Mouse (Mus musculus): Measurements from ENCODE around the gene Bpifb6. TPM values are rescaled to one million over a fixed set of nuclear protein-coding genes. Genes with fewer than 3 reads are reported as not detected.

The Bpifb6 gene
- polyA plus RNA-seq (2016; fragmentation: Nextera tagmentation; extraction: Ambion mirVana), result not detected in 2 replicates

DNA sequence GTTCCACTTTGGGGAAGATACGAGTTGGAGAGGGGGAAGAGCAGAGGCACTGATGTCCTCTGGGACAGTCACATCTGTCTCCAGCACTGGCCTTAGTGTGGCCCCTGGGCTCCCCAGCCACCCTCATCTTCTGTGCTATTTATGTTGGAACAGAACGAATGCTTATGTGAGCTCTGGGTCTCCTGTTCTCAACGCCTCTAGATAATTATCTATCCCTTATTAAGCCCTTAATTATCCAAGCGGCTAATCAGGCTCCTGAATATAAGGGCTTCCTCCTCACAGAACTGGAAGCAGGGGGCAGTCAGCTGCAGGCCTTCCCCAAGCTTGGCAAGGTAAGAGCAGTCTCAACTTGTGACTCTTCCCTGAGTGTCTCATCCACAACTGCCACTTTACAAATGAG lies at the start of gene Bpifb6:
Gene Bpifb6 (plus strand): TSS at position 301 of the 400 bp plus-strand sequence.
- Histone ChIP-seq H3K27me3 (ENCODE audit: insufficient read depth, poor library complexity, severe bottlenecking) (no peaks in the 10 kb centered on the region), H3K36me3 (no peaks in the 10 kb centered on the region), H3K9me3 (no peaks in the 10 kb centered on the region), H3K4me1 (replicated peaks) (no peaks in the 10 kb centered on the region; the same call in 1 of the 2 replicates), H3K27ac (no peak within 1 kb of the TSS), H3K4me3 (no peak within 1 kb of the TSS)
- WGBS, result 80% methylated on average over 4 of the region's 4 CpGs
- DNase-seq (ENCODE audit: low spot score), result no peak

DNA sequence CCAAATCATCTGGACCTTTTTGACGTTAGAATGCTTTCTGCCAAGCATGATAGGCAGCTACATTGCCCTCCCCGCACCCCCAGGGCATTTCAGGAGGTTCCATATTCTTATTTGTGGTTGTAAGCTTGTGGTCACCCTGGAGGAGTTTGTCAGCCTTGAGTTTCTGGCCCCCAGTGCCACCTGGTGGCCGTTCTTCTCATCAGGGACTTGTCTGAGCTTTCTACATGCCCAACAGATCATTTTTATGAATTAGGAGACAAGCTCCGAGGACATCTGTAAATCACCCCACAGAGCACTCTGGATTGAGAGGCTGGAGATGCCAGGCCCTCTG lies 49.2 kb upstream of the Bpifb6 start:
- H3K36me3 ChIP-seq, result no peaks in the 10 kb centered on the region
- H3K27me3 ChIP-seq (ENCODE audit: insufficient read depth, poor library complexity, severe bottlenecking), result no peaks in the 10 kb centered on the region
- DNase-seq (ENCODE audit: low spot score), result peak; percentile 42
- peaks cover 6% of the 10 kb centered on the region; the same call in 1 of the 2 replicates for H3K4me1 ChIP-seq (replicated peaks)
- H3K4me3 ChIP-seq, result no peak overlapping the region
- no peak overlapping the region for H3K27ac ChIP-seq
- no peaks in the 10 kb centered on the region for H3K9me3 ChIP-seq
- WGBS, result 56% methylated on average over 4 of the region's 4 CpGs

DNA sequence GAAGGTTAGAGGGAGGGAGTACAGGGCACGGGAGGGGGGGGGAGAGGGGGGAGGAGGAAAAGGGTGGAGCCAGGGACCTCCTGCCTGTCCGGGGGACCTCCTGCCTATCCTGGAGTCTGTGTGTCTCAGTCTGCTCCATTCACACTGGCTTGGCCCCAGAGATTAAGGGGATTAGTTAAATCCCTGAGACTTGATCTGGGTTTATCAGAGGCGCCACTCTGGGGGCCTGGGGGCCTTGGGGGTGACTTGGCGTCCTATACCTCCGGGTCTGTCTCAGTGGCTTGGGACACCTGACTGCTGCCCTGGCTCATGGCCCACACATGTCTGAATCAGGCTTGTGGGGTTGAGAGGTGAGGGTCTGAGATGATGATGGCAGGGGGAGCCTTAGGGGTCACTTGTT lies 46.6 kb upstream of the Bpifb6 start:
- no peak for DNase-seq (ENCODE audit: low spot score)
- H3K9me3 ChIP-seq, result 0 out of 2 replicates have a peak, but pooled peaks cover 2% of the 10 kb centered on the region
- peak overlapping the region; percentile 24; the same call in 1 of the 2 replicates for H3K27ac ChIP-seq
- H3K36me3 ChIP-seq, result no peaks in the 10 kb centered on the region
- H3K4me3 ChIP-seq, result no peak overlapping the region
- peaks cover 6% of the 10 kb centered on the region; the same call in 1 of the 2 replicates for H3K4me1 ChIP-seq (replicated peaks)
- no peaks in the 10 kb centered on the region; the same call in 1 of the 2 replicates for H3K27me3 ChIP-seq (ENCODE audit: insufficient read depth, poor library complexity, severe bottlenecking)
- WGBS, result 20% methylated on average over 5 of the region's 5 CpGs

DNA sequence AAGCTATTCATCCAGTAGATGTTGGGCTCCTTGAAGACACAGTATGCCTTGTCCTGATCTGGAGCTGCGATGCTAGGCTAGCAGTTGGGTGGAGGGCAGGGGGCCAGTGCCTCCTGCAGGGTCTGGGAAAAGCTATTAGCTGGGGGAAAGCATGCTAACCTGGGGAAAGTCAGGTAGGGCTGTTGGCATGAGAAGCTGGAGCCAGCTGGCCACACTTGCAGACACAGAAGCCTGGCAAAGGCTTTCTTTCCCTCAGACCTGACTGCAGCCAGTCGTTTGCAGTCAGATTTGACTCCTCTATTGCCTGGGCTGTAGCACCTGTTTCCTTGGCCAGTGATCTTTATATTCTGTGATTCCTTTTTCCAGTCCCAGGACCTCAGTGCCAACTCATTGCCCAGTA lies 40.6 kb upstream of the Bpifb6 start:
- Histone ChIP-seq H3K27ac (no peak overlapping the region), H3K4me1 (replicated peaks) (no peaks in the 10 kb centered on the region; the same call in 1 of the 2 replicates), H3K4me3 (no peak overlapping the region), H3K27me3 (ENCODE audit: insufficient read depth, poor library complexity, severe bottlenecking) (no peaks in the 10 kb centered on the region; the same call in 1 of the 2 replicates), H3K36me3 (no peaks in the 10 kb centered on the region), H3K9me3 (0 out of 2 replicates have a peak, but pooled peaks cover 2% of the 10 kb centered on the region)
- WGBS, result 74% methylated on average over 2 of the region's 2 CpGs
- no peak for DNase-seq (ENCODE audit: low spot score)

DNA sequence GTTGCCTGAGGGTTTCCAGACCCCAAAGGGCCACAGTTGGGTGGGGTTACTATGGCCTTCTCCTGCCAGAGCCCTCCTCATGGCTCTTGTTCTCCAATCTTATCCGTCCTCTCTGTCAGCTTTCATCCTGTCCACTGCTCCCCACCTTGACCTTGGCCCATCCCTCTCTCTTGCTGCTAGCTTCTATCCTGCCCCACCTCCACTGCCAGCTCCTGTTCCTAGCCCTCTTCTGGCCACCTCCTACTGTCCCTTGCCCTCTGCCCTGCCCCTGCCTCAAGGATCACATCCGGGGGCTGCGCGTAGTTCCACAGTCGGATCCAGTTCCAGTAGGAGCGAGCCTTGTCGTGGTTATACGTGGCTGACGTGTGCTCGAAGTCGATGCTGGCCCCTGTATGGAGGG lies 39.9 kb upstream of the Bpifb6 start:
- Histone ChIP-seq H3K36me3 (no peaks in the 10 kb centered on the region), H3K27ac (no peak overlapping the region), H3K4me3 (no peak overlapping the region), H3K9me3 (0 out of 2 replicates have a peak, but pooled peaks cover 2% of the 10 kb centered on the region), H3K27me3 (ENCODE audit: insufficient read depth, poor library complexity, severe bottlenecking) (no peaks in the 10 kb centered on the region; the same call in 1 of the 2 replicates), H3K4me1 (replicated peaks) (no peaks in the 10 kb centered on the region; the same call in 1 of the 2 replicates)
- 88% methylated on average over 11 of the region's 11 CpGs for WGBS
- DNase-seq (ENCODE audit: low spot score), result no peak

DNA sequence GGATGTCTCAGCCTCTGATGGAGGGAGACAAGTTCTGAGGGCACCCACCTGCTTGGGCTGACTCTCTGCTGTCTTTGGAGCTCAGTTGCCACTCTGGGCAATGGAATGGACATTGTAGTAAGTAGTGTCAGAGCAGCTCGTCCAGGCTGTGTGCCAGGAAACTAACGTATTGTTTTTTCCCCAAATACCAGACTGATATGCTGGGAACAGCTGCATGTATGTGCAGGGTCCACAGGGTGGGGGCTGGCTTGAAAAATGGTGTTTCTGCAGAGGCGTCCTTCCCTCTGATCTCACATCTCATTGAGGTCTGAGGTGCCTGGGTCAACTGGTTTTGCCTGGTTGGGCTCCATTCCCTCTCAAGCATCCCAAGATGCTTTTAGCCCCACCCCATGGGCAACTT lies 39.5 kb upstream of the Bpifb6 start:
- no peaks in the 10 kb centered on the region for H3K36me3 ChIP-seq
- WGBS, result 70% methylated on average over 3 of the region's 3 CpGs
- H3K4me3 ChIP-seq, result no peak overlapping the region
- H3K4me1 ChIP-seq (replicated peaks), result no peaks in the 10 kb centered on the region; the same call in 1 of the 2 replicates
- H3K27ac ChIP-seq, result no peak overlapping the region
- H3K27me3 ChIP-seq (ENCODE audit: insufficient read depth, poor library complexity, severe bottlenecking), result no peaks in the 10 kb centered on the region; the same call in 1 of the 2 replicates
- no peak for DNase-seq (ENCODE audit: low spot score)
- H3K9me3 ChIP-seq, result 0 out of 2 replicates have a peak, but pooled peaks cover 2% of the 10 kb centered on the region

DNA sequence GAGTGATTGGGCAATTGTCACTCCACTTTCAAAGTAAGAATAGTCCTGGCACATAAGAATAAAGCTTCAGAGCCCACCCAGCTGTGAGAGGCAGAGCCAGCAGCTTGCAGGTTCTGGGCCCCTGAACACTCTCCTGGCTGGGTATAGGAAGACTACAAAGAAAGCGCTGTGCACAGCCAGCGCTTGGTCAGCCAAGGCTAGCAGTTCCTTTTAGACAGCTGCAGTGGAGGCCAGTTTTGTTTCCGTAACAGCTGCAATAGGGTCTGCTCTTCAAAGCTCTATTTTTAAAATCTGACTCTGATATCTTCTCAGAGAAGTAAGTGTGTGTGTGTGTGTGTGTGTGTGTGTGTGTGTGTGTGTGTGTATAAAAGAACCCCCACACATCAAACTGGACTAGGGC lies 38.2 kb upstream of the Bpifb6 start:
- no peaks in the 10 kb centered on the region for H3K36me3 ChIP-seq
- no peak for DNase-seq (ENCODE audit: low spot score)
- 72% methylated on average over 3 of the region's 3 CpGs for WGBS
- H3K27me3 ChIP-seq (ENCODE audit: insufficient read depth, poor library complexity, severe bottlenecking), result no peaks in the 10 kb centered on the region
- no peak overlapping the region for H3K4me3 ChIP-seq
- no peaks in the 10 kb centered on the region; the same call in 1 of the 2 replicates for H3K4me1 ChIP-seq (replicated peaks)
- H3K27ac ChIP-seq, result no peak overlapping the region
- 0 out of 2 replicates have a peak, but pooled peaks cover 2% of the 10 kb centered on the region for H3K9me3 ChIP-seq

DNA sequence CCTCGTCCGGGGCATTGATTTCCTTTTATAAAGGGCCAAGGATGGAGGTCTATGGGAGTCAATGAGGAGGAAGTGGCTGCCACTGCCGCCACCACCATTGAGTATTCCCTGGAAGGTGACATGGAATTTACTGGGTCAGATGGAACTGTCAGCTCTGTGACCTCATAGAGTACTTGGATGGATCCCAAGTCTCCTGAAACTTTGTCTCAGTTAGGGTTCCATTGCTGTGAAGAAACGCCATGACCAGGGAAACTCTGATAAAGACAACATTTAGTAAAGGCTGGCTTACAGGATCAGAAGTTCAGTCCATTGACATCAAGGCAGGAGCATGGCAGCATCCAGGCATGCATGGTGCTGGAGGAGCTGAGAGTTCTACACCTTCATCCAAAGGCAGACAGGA lies 29.2 kb upstream of the Bpifb6 start, which contains the start of gene Sun5:
Gene Sun5 (minus strand): TSS at position 101 of the 400 bp plus-strand sequence.
- 0 out of 2 replicates have a peak, but pooled peaks cover 2% of the 10 kb centered on the region for H3K4me1 ChIP-seq (replicated peaks)
- H3K36me3 ChIP-seq, result no peaks in the 10 kb centered on the region
- WGBS, result 90% methylated on average over 4 of the region's 4 CpGs
- H3K4me3 ChIP-seq, result no peak within 1 kb of the TSS
- no peaks in the 10 kb centered on the region for H3K9me3 ChIP-seq
- H3K27me3 ChIP-seq (ENCODE audit: insufficient read depth, poor library complexity, severe bottlenecking), result no peaks in the 10 kb centered on the region
- H3K27ac ChIP-seq, result no peak within 1 kb of the TSS
- DNase-seq (ENCODE audit: low spot score), result no peak

DNA sequence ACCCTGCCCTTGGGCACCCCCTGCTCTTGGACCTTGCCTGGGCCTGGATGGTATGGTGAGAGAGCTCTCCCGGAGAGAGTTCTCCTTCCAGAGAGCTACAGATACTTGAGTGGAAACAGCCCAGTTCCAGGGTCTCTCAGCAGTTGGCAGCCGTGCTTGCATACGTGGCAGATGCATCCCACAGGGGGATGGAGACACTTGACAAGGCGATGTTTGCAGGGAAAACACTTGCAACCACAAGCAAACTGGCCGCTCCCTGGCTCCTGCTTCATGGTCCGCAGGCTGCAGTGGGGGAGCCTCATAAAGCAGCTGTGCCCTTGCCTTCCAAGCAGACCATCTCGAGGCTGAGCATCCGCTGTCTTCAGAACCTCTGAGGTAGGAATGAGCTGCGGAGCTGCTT lies 25.4 kb upstream of the Bpifb6 start, which contains the start of gene Bpifb2:
Gene Bpifb2 (plus strand): TSS at position 301 of the 400 bp plus-strand sequence.
- 0 out of 2 replicates have a peak, but pooled peaks cover 10% of the 10 kb centered on the region for H3K4me1 ChIP-seq (replicated peaks)
- H3K36me3 ChIP-seq, result no peaks in the 10 kb centered on the region
- H3K9me3 ChIP-seq, result no peaks in the 10 kb centered on the region
- DNase-seq (ENCODE audit: low spot score), result no peak
- H3K27me3 ChIP-seq (ENCODE audit: insufficient read depth, poor library complexity, severe bottlenecking), result no peaks in the 10 kb centered on the region
- 72% methylated on average over 9 of the region's 9 CpGs for WGBS
- H3K4me3 ChIP-seq, result no peak within 1 kb of the TSS
- H3K27ac ChIP-seq, result no peak within 1 kb of the TSS

DNA sequence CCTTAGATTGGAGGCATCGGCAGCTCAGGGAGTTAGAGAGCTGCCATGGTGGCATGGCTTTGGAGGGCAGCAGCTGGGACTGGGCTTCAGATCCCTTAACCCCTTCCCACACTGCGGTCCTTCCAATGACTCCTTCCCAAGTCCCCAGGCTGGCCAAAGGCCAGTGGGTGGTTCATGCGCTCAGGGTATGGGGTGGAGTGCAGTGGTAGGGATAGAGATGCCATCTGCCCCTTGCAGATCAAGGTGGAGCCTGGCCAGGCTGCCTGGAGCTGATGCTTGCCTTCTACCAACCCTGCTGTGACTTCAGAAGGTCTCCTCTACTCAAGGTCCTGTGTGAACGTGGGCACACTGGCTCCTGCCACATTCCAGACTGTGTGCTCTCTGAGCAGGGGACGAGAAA lies 1.1 kb upstream of the Bpifb6 start:
- Histone ChIP-seq H3K4me3 (no peak overlapping the region), H3K4me1 (replicated peaks) (no peaks in the 10 kb centered on the region; the same call in 1 of the 2 replicates), H3K36me3 (no peaks in the 10 kb centered on the region), H3K27me3 (ENCODE audit: insufficient read depth, poor library complexity, severe bottlenecking) (no peaks in the 10 kb centered on the region), H3K27ac (no peak overlapping the region), H3K9me3 (no peaks in the 10 kb centered on the region)
- DNase-seq (ENCODE audit: low spot score), result no peak
- WGBS, result 89% methylated on average over 5 of the region's 5 CpGs

DNA sequence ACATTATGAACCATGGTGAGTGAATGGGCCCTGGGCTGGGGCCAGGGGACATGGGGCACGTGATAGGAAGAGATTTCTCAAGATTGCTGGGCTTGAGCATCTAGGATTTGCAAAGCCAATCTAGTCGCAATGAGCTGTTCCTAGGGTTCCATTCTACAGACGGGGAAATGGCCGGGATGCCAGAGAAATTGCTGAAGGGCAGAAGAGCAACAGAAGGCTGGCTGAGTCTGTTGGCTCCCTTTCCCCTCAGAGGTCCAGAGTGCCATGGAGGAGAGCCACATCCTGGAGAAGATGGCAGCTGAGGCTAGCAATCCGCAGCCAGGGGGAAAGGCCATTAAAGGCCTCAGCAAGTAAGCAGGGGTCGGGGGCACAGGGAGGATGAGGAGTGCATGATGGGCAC lies 2.5 kb downstream of the Bpifb6 start:
- no peak overlapping the region for H3K27ac ChIP-seq
- no peaks in the 10 kb centered on the region for H3K36me3 ChIP-seq
- 76% methylated on average over 6 of the region's 6 CpGs for WGBS
- H3K27me3 ChIP-seq (ENCODE audit: insufficient read depth, poor library complexity, severe bottlenecking), result no peaks in the 10 kb centered on the region
- H3K9me3 ChIP-seq, result no peaks in the 10 kb centered on the region
- no peak for DNase-seq (ENCODE audit: low spot score)
- no peak overlapping the region for H3K4me3 ChIP-seq
- H3K4me1 ChIP-seq (replicated peaks), result no peaks in the 10 kb centered on the region; the same call in 1 of the 2 replicates

DNA sequence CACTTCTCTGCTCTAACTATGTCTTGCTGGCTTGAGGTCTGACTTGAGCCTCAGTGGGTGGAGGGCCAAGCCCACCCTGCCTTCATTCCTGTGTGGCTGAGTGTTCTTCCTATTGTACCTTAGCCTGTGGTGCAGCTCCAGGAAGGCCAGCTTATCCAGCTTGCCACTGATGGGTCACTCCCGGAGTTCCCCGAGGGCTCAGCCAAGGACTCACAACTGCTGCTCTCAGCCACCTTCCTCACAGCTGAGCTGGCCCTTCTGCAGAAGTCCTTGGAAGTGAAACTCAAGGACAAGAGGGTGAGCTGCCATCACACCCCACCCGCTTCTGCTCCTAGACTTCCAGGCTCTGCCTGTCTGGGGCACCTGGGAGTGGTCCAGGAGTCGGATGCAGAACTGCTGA lies 6.4 kb downstream of the Bpifb6 start:
- H3K36me3 ChIP-seq, result no peaks in the 10 kb centered on the region
- no peak for DNase-seq (ENCODE audit: low spot score)
- no peak overlapping the region for H3K27ac ChIP-seq
- no peaks in the 10 kb centered on the region for H3K27me3 ChIP-seq (ENCODE audit: insufficient read depth, poor library complexity, severe bottlenecking)
- 82% methylated on average over 4 of the region's 4 CpGs for WGBS
- H3K4me3 ChIP-seq, result no peak overlapping the region
- no peaks in the 10 kb centered on the region for H3K9me3 ChIP-seq
- no peaks in the 10 kb centered on the region for H3K4me1 ChIP-seq (replicated peaks)

DNA sequence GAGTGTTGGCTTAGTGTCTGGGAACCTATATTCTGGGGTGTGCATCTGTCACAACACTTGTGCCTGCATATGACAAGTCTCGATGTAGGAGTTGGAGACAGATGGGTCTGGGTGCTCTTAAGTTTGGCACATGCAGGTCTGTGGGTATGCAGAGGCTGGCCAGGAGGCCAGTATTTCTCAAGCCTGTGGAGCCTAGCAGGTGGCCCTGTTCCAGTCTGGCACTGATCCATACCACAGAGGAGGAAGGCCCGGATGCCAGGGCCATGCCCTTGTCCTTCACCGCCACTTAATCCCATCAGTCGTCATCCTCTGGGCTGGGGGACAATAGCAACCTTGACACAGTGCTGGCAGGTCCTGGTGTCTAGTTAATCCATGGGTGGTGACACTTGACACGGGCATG lies 14.0 kb downstream of the Bpifb6 start:
- peaks cover 15% of the 10 kb centered on the region; the same call in 1 of the 2 replicates for H3K4me1 ChIP-seq (replicated peaks)
- no peaks in the 10 kb centered on the region for H3K36me3 ChIP-seq
- H3K4me3 ChIP-seq, result no peak overlapping the region
- H3K9me3 ChIP-seq, result no peaks in the 10 kb centered on the region
- WGBS, result 74% methylated on average over 5 of the region's 5 CpGs
- DNase-seq (ENCODE audit: low spot score), result no peak
- no peak overlapping the region for H3K27ac ChIP-seq
- no peaks in the 10 kb centered on the region for H3K27me3 ChIP-seq (ENCODE audit: insufficient read depth, poor library complexity, severe bottlenecking)

Data from hindbrain, embryonic 10.5 days (tissue).